Mouse (Mus musculus): ENCODE data around the gene Sprr2j-ps. TPM values are rescaled to one million over a fixed set of nuclear protein-coding genes. Genes with fewer than 3 reads are reported as not detected.

Gene Sprr2j-ps
- not detected for total RNA-seq (2021)

DNA sequence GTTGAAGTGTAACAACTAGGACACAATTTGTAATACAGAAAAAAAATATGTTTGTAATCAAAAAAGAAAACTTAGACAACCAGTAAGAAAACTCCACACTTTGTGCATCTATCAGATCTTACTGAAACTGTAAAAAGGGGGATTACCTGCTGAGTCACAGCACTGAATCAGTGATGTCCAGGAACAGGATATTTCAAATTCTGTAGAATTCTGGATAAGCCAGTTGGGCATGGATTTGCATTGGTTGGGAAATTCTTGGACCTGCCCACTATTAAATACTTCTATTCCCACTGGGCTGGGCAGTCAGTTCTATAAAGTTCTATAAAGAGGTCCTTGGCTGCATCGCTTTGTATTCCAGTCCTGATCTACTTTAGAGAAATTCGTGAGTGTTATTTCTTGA lies at the start of gene Sprr2j-ps:
Gene Sprr2j-ps, plus strand, starts transcription at position 301 of the 400 bp plus-strand sequence.
- no peak for DNase-seq (ENCODE audit: extremely low spot score in 1 of 2, low spot score in 1 of 2)

DNA sequence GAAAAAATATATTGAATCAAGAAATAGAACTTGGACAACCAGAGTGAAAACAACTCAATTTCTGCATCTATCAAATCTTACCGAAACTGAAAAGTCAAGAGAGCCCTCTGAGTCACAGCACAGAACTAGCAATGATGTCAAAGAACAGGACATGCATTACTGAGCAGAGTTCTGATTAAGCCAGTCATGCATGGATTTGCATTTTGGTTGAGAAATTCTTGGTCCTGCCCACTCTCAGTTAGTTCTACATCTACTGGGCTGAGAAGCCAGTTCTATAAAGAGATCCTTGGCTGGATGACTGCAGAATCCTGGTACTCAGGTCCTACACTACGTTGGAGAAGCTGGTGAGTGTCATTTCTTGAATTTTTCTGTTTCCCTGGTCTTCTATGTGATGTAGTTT lies 44.3 kb upstream of the Sprr2j-ps start:
- no peak for DNase-seq (ENCODE audit: extremely low spot score in 1 of 2, low spot score in 1 of 2)

DNA sequence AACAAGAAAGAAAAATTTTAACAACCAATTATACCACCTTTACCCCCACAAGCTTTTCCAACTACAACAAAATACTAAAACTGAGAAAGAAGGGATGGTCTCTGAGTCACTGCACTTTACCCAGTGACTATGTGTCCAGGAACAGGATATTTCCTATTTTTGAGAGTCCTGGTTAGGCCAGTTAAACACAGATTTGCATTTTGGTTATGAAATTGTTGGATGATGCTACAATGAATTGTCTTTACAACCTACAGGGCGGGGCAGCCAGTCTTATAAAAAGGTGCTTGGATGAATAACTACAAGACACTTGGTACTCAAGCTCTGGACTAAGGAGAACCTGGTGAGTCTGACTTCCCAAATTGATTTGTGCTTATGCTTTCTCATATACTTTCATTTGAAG lies 32.5 kb upstream of the Sprr2j-ps start, which contains the start of gene Sprr2h:
Gene Sprr2h, plus strand, starts transcription at position 301 of the 400 bp plus-strand sequence.
- DNase-seq (ENCODE audit: extremely low spot score in 1 of 2, low spot score in 1 of 2): no peak

DNA sequence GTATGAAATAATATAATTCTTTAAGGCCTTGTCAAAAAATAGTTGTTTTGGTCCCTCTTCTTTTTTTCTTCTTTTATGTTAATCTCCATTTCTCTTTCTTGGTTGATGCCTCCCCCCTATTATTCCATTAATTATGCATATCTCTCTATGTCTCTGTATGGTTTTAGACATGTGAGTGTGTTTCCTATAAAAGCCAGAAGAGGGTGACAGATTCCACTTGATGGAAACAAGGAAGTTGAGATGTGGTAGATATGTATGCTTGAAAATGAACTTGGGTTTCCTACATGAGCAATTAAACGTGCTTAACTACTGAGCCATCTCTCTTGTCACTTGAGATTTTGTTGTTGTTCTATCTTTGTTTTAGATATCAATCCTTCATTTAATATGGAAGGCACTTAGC lies 23.6 kb upstream of the Sprr2j-ps start:
- DNase-seq (ENCODE audit: extremely low spot score in 1 of 2, low spot score in 1 of 2): no peak

DNA sequence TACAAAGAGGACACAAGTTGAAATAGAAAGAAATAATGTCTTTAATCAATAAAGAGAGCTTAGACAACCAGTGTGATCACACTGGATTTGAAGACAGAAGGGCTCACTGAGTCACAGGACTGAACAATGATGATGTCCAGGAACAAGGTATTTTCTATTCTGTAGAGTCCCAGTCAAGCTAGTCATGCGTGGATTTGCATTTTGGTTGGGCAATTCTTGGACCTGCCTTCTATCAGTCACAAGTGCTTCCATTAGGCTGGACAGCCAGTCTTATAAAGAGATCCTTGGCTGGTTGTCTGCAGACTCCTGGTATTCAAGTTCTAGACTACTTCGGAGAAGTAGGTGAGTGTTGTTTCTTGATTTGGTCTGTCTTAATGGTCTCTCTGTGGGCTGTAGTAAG lies 10.2 kb upstream of the Sprr2j-ps start, which contains the start of gene Sprr2i:
Gene Sprr2i, plus strand, starts transcription at position 301 of the 400 bp plus-strand sequence.
- no peak for DNase-seq (ENCODE audit: extremely low spot score in 1 of 2, low spot score in 1 of 2)

DNA sequence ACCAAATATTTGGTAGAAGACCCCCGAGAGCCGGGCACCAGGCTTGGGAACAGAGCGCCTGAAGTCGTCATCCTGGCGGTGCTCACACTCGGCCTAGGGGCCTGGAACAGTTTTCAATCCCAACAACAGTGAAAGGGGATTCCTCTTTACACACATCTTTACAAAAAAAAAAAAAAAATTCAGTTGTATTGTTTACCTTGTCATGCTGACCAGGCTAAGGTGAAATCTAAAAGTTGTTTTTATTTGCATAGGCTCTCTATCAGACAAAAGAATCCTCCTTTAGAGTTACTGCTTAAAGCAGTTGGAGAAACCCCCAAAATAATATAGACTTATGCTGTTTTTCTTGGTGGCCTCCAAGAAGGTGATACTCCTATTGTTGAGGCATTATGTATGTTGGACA lies 11.4 kb downstream of the Sprr2j-ps start, which contains the start of gene Gm9774:
Gene Gm9774, minus strand, starts transcription at position 101 of the 400 bp plus-strand sequence.
- no peak for DNase-seq (ENCODE audit: extremely low spot score in 1 of 2, low spot score in 1 of 2)

DNA sequence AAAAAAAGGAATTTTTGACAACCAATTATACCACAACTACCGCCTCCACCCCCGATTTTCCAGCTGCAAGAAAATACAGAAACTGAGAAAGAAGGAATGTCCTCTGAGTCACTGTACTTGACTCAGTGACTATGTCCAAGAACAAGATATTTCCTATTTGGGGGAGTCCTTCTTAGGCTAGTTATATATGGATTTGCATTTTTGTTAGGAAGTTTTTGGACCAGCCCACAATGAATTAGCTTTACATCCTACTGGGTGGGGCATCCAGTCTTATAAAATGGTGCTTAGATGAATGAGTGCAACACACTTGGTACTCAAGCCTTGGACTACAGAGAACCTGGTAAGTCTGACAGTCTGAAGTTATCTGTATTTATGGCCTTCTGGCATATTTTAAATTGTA lies 14.4 kb downstream of the Sprr2j-ps start, which contains the start of gene Sprr2k:
Gene Sprr2k, plus strand, starts transcription at position 301 of the 400 bp plus-strand sequence.
- DNase-seq (ENCODE audit: extremely low spot score in 1 of 2, low spot score in 1 of 2): no peak

DNA sequence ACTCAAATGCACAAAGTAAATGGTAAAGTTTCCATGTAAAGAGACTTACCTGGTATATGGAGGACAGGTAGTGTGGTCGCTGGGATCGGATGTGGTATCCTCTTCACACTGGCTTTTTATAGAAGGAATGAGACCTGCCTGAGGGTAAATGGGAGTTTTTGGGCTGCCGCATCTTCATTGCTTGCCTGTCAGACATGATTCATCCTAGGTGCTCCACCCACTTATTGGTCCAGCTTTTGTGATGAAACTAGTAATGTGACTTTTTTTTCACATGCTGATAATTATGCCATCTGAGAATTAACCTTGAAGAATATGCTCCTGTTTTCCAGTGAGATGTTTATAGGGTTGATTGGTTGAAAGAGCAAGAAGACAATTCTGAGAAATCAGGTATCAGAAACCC lies 20.8 kb downstream of the Sprr2j-ps start, which contains the start of gene Sprr1b:
Gene Sprr1b, minus strand, starts transcription at position 101 of the 400 bp plus-strand sequence.
- no peak for DNase-seq (ENCODE audit: extremely low spot score in 1 of 2, low spot score in 1 of 2)

DNA sequence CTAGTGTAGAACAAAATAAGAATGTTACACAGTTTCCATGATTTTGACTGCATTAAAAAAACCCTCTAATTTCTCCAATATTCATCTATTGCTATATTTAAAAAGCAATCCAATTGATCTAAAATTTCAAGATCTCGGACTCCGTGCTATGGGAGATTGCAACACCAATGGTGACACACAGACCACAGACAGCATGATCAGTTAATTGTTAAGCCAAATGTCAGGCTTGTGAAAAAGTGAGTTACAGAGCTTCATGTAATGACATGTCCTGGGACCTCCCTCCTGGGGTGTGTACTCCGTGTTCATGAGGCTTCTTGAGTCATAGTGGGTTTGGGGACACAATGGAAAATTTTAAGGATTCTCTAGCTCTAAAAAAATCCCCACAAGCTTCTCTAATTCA lies 22.3 kb downstream of the Sprr2j-ps start:
- no peak for DNase-seq (ENCODE audit: extremely low spot score in 1 of 2, low spot score in 1 of 2)

DNA sequence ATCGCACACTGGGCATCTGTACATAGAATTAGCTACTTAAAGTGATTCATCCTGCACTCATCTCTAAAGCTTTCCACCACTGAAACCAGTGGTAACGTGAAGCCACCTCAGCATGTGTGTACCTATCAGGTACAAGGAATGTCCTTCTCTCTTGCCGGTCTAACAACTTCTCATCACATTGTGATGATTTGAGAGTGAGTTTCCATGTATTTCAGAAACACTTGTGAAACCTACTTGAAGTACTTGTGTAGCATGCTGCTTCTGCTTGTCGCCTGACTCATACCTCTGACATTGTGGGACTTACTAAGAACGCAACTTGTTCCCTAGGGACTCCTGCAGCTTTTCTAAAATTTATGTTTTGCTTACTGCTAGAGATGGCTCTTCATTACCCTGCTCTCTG lies 37.3 kb downstream of the Sprr2j-ps start:
- DNase-seq (ENCODE audit: extremely low spot score in 1 of 2, low spot score in 1 of 2): no peak

DNA sequence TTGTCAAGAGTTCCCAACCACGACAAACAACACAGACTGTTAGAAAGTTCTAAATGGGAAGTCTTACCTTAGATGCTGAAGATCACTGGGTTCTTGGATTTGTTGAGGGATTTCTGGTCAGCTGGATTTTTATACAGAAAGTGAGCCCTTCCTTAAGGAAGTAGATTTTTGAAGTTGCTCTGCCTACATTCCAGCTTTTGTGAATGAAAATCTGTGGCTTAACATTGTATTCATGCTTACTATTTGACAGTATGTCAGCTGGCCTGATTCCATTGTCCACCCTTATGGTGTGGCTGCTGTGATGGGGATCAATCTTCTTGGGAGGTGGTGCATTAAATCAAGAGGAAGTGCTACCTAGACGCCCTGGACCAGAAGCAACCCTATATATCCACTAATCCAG lies 40.7 kb downstream of the Sprr2j-ps start, which contains the start of gene Sprr3:
Gene Sprr3, minus strand, starts transcription at position 101 of the 400 bp plus-strand sequence.
- no peak for DNase-seq (ENCODE audit: extremely low spot score in 1 of 2, low spot score in 1 of 2)

DNA sequence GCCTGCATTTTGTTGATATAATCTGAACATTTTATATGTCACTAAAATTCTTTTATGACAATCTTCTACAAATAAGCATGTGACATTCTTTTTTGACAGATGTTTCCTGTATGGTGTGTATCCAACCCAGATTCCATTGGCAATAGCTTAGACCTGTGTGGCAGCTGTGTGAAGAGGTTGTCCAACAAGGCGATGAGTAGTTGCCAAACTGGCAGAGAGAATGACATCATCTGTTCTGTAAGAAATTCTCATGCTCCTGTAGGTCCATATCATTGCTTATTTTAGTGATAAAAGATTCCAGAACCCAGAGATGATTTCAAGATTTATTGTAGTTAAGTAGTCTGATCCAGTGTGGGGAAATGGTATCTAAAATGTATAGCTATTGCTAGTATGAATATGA lies 48.7 kb downstream of the Sprr2j-ps start:
- no peak for DNase-seq (ENCODE audit: extremely low spot score in 1 of 2, low spot score in 1 of 2)

DNA sequence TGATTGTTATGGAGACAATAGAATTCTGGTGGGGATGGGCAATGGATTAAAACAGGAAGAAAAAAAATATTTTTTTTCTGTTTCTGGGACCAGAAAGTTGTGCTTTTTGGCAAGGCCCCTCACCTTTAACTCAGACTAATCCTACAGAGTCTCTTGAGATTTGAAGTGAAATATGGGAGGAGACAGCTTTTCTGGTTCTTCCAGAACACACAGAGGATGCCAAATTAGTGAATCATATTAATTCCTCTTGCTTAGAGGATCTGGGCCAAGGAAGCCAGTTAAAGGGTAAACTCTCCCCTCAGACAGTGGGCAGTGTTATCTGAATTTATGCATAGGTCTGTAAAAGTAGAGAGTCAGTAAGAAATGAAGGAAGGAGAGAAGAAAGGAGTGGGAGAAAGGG lies 49.5 kb downstream of the Sprr2j-ps start:
- DNase-seq (ENCODE audit: extremely low spot score in 1 of 2, low spot score in 1 of 2): no peak

Other genes starting within 250 kb of the Sprr2j-ps start
- gene Sprr2a1, start 202.3 kb upstream of the Sprr2j-ps start, total RNA-seq (2021): not detected
- gene Sprr2a2, start 202.2 kb upstream of the Sprr2j-ps start, total RNA-seq (2021): not detected
- gene Sprr2a3, start 132.7 kb upstream of the Sprr2j-ps start, total RNA-seq (2021): not detected
- not detected for gene Sprr2b, start 101.5 kb upstream of the Sprr2j-ps start, total RNA-seq (2021)
- gene Sprr2d, start 78.9 kb upstream of the Sprr2j-ps start, total RNA-seq (2021): not detected
- gene Sprr2e, start 65.9 kb upstream of the Sprr2j-ps start, total RNA-seq (2021): not detected
- not detected for gene Sprr2f, start 52.9 kb upstream of the Sprr2j-ps start, total RNA-seq (2021)
- not detected for gene Sprr2h, start 32.4 kb upstream of the Sprr2j-ps start, total RNA-seq (2021)
- not detected for gene Sprr2i, start 10.1 kb upstream of the Sprr2j-ps start, total RNA-seq (2021)
- 1 to 10 TPM; 2.3 to 3.6 TPM for gene Gm9774, start 11.3 kb downstream of the Sprr2j-ps start, total RNA-seq (2021)
- not detected for gene Sprr2k, start 14.5 kb downstream of the Sprr2j-ps start, total RNA-seq (2021)
- not detected for gene Sprr1b, start 20.7 kb downstream of the Sprr2j-ps start, total RNA-seq (2021)
- gene Sprr3, start 40.6 kb downstream of the Sprr2j-ps start, total RNA-seq (2021): not detected
- not detected for gene Sprr1a, start 67.8 kb downstream of the Sprr2j-ps start, total RNA-seq (2021)
- not detected for gene Sprr4, start 82.4 kb downstream of the Sprr2j-ps start, total RNA-seq (2021)
- not detected for gene 2310046K23Rik, start 116.4 kb downstream of the Sprr2j-ps start, total RNA-seq (2021)
- gene Ivl, start 155.7 kb downstream of the Sprr2j-ps start, total RNA-seq (2021): not detected
- not detected for gene Smcp, start 170.9 kb downstream of the Sprr2j-ps start, total RNA-seq (2021)
- gene 2210017I01Rik, start 189.4 kb downstream of the Sprr2j-ps start, total RNA-seq (2021): not detected
- gene Lce6a, start 203.6 kb downstream of the Sprr2j-ps start, total RNA-seq (2021): not detected
- gene Lce1a1, start 230.2 kb downstream of the Sprr2j-ps start, total RNA-seq (2021): not detected
- not detected for gene Lce1b, start 238.8 kb downstream of the Sprr2j-ps start, total RNA-seq (2021)

All from layer of hippocampus, postnatal 25 days (tissue).